Mouse (Mus musculus) spleen, embryonic (tissue): ENCODE results near the gene Fam43b.

Experiments
- CTCF ChIA-PET: fragments of 350-600 bp; sonication (Branson Sonifier 250); formaldehyde crosslinking; loops from one replicate; lab custom pipeline; 2022; lab: Charles Lee

The Fam43b gene

GRCm38 (mm10) chr4:138395087-138395970, 999 bp downstream of the Fam43b start:
- CTCF ChIA-PET = no interaction called here

- CTCF ChIA-PET = no interaction called here
These were observed 2.6 kb downstream of the Fam43b start for GRCm38 (mm10) chr4:138393703-138394102.

DNA sequence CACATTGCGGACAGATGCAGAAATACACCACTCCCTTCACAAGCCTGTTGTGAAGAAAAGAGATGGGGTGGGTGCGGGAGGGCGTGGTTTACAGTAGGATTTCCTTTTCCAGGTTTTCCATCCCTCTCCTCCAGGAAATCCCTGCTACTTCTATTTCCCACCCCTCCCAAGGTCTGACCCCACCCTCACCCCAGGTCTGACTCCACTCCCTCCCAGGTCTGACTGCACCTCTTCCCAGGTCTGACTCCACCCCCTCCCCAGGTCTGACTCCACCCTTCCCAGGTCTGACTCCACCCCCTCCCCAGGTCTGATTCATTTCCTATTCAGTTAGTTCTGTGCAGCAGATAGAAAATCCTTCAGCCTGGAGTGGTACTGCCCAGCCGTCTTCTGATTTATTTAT, 12.5 kb downstream of the Fam43b start:
- CTCF ChIA-PET = interaction anchor here (0.7 kb wide), 1 partner anchor 12 kb away, joined by 6 read pairs; no protein-coding TSS in a partner anchor

DNA sequence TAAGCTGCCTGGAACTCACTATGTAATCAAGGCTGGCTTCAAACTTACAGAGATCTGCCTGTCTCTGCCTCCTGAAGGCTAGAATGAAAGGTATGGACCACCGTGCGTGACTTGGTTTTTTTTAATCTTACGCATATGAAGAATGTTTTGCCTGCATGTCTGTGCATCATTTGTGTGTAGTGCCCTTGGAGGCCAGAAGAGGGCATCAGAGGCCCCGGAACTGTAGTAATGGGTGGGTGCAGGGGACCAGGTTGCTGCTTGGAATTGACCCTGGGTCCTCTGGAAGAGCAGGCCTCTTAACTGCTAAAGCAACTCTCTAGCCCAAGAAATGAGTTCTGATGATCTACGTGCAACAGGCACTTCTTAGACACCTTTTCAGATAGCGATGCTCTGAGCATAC, 13.9 kb downstream of the Fam43b start:
- CTCF ChIA-PET = no interaction called here

DNA sequence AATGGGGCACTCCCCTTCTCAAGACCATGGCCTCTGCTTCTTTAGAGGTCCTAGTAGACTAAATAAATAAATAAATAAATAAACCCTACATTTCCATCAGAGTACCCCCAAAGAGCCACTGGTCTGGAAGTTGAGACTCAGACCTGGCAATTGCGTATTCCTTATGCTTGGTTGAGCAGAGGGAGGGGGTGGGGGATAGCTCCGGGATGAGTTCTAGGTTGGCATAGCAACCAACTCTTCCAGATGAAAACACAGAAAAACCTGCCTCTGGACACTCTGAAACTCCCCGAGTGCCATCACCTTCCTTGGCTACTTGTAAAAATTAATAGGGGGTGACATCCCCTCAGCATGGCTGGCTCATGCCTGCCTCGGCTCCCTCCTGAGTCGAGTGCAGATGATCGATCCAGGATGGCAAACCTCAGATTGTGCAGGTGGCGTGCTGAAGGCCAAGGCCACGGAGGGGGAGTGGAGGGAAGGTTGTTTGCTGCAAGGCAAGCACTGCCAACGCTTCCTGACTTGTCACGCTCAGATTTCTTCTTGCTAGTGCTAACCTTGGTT, 16.1 kb downstream of the Fam43b start:
- CTCF ChIA-PET = no interaction called here

GRCm38 (mm10) chr4:138379091-138379840, 17.1 kb downstream of the Fam43b start:
- CTCF ChIA-PET = interaction anchor here (0.5 kb wide), 1 partner anchor 352 kb away, joined by 3 read pairs; no protein-coding TSS in a partner anchor

GRCm38 (mm10) chr4:138377526-138377925, 18.8 kb downstream of the Fam43b start:
- CTCF ChIA-PET = no interaction called here

- CTCF ChIA-PET = no interaction called here
These were observed 21.2 kb downstream of the Fam43b start for GRCm38 (mm10) chr4:138375117-138375516.

- CTCF ChIA-PET = no interaction called here
These were observed 25.3 kb downstream of the Fam43b start for GRCm38 (mm10) chr4:138370996-138371516.

DNA sequence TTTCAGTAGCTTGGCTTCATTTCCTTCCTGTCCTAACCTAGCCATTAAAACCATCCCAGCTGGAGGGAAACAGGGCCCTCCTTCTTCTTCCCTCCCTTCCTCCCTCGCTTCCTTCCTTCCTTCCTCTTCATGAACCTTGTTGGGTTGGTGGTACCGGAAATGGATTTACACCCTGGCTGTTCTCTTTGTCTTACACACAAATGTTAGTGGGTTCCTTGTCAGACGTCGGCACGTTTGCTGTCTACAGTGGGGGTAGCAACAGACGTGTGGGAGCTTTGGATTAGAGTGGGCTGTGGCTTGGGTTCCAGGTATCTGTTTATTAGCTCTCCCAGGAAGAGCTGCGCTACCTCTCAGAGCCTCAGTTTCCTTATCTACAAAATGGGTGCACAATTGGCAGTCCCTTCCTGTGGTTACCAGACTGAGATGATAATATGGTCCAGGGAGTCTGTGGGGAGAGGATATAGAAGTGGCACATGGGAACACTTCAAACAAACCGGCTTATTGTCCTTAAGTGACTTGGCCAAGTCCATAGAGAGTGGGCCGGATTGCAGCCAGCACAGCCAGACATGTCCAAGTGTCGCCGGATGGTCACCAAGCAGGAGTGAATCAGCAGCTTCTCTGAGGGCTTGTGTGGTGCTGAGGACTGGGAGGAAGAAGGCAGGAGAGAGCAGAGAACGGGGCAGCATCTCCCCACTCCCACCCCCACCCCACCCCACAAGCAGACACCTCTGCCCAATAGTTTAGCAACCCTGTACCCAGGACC, 27.6 kb downstream of the Fam43b start:
- CTCF ChIA-PET = interaction anchor here (0.6 kb wide), 1 partner anchor 318 kb away, joined by 7 read pairs; no protein-coding TSS in a partner anchor

- CTCF ChIA-PET = no interaction called here
These were observed 28.5 kb downstream of the Fam43b start, which contains the start of gene Cda for GRCm38 (mm10) chr4:138367641-138368497. Gene Cda (minus strand): TSS chr4:138367992.

DNA sequence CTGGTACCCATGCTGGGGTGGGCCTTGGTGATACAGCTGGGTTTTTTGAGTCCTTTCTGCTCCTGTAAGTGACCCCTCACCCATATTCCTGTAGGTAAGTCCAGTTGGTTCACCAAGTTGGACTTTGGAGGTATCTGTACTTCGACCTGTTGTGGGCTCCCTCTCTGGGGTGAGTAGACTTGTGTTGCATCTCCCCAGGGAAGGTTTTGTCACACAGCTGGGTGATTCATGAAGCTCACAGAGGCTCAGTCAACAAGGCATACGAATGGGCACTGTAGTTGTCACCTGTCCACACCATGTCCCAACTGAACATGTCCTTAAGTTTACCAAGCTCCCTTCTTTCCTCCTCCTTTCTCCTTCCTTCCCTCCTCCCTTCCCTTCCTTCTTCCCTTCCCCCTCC, 29.8 kb downstream of the Fam43b start:
- CTCF ChIA-PET = no interaction called here

GRCm38 (mm10) chr4:138363511-138363910, 32.8 kb downstream of the Fam43b start:
- CTCF ChIA-PET = interaction anchor here (0.6 kb wide), 1 partner anchor 425 kb away, joined by 3 read pairs; no protein-coding TSS in a partner anchor

DNA sequence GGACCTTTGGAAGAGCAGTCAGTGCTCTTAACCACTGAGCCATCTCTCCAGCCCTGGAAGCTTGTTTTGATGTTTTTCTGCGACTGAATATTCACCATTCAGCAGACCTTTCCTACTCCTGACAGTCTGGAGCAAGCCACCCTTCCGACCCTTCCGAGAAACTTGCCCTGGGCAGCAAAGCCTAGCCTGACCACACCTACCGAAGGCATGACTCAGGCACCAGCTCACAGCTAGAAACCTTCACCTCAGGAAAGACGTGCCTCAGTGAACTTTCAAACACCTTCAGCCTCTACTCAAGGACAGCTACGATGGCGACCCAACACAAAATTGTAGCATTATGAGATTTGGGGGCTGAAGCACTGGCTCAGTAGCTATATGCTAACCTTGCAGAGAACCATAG, 33.4 kb downstream of the Fam43b start:
- CTCF ChIA-PET = interaction anchor here (0.6 kb wide), 1 partner anchor 424 kb away, joined by 3 read pairs; no protein-coding TSS in a partner anchor

DNA sequence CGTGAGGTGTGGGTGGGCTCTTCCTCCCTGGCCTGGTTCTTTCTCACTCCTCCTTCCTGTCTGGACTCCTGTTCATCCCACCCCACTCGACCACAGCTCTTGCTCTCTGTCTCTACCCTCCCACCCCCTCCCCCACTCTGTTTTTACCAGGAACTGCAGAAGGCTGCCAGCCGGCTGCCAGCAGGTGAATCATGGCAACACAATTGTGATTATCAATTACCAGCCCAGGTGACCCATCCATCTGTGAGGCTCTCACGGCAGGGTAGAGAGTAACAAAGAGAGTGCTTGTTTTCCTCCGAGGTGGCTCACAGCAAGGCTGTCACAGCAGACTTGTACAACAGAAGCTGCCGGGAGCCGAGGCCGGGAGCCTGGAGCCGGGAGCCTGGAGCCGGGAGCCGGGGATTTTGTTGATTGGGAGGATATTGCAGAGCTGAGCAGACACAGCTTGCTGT, 34.9 kb downstream of the Fam43b start:
- CTCF ChIA-PET = no interaction called here

DNA sequence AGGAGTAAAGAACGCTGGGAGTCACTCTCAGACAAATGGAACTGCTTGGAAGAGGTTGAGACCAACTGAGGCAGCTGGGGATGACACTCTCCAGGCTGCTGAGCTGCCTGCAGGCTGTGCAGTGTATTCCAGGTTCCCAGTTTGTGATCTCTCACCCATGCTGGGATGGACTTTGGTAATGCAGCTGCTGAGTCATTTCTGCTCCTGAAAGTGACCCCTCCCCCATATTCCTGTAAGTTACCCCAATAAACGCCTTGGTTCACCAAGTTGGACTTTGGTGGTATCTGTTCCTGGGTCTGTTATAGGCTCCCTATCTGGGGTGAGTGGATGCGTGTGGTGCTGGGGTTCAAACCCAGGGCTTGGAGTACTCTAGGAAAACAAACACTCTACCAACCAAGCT, 38.2 kb downstream of the Fam43b start:
- CTCF ChIA-PET = no interaction called here

GRCm38 (mm10) chr4:138356551-138356950, 39.8 kb downstream of the Fam43b start:
- CTCF ChIA-PET = no interaction called here

GRCm38 (mm10) chr4:138356141-138356540, 40.2 kb downstream of the Fam43b start:
- CTCF ChIA-PET = no interaction called here

DNA sequence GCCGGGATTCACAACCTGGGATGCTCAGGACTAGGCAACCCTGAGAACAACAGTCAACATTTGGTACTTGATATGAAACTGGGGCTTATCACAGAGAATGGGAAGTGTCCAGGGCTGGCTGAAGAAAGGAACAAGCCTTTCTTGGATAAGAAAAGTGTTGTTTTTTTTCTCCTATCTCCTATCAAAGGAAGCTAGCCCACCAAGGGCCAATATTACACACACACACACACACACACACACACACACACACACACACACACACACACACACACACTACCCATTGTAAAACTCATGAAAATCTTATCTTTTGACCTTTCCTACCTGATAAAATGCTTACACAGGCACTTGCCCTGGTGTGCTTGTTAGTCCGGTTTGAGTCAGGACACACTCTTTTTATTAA, 40.8 kb downstream of the Fam43b start:
- CTCF ChIA-PET = no interaction called here
